Mouse (Mus musculus) spleen, adult 2 months (tissue): Measurements from ENCODE around the gene Fry.

Experiments used
- CTCF ChIP-seq: fragments of 200-500 bp; IDR thresholded peaks from 2 replicates; pipeline ENCODE4 v1.5.1; 2011; ENCODE audit warnings: mild to moderate bottlenecking, inconsistent platforms; ENCODE audit not compliant: insufficient read depth, insufficient read length, insufficient replicate concordance; ENCODE audit errors: extremely low read depth
- POLR2A ChIP-seq: fragments of 200-500 bp; IDR thresholded peaks from 2 replicates; pipeline ENCODE4 v1.6.1; 2011; ENCODE audit warnings: low read depth, low read length, inconsistent platforms

GRCm38 (mm10) chr5:150125920-150126319, 7.5 kb downstream of the Fry start:
- no peak for TF ChIP-seq POLR2A
- no peak for TF ChIP-seq CTCF
